Mouse (Mus musculus) brain, adult 2 months (tissue): Measurements from ENCODE around the gene Ivl.

ENCODE experiments used
- DNase-seq: peaks from one replicate; pipeline ENCODE4 v3.0.0; 2011; ENCODE audit warnings: low read depth, low spot score

Ivl gene

GRCm38 (mm10) chr3:92573449-92574041 lies at the start of gene Ivl:
TSS of gene Ivl (minus strand) at chr3:92573735.
- DNase-seq = no peak

GRCm38 (mm10) chr3:92621560-92621959 lies 48.0 kb upstream of the Ivl start, which contains the start of gene Lce6a:
TSS of gene Lce6a (minus strand) at chr3:92621660.
- no peak for DNase-seq

GRCm38 (mm10) chr3:92609804-92610203 lies 36.3 kb upstream of the Ivl start:
- no peak for DNase-seq

GRCm38 (mm10) chr3:92607392-92607791 lies 33.9 kb upstream of the Ivl start, which contains the start of gene 2210017I01Rik:
TSS of gene 2210017I01Rik (minus strand) at chr3:92607492.
- no peak for DNase-seq

GRCm38 (mm10) chr3:92602169-92602568 lies 28.6 kb upstream of the Ivl start:
- DNase-seq = peak; percentile 11

- no peak for DNase-seq
Observed at GRCm38 (mm10) chr3:92600456-92600855, 26.9 kb upstream of the Ivl start.

GRCm38 (mm10) chr3:92599973-92600372 lies 26.4 kb upstream of the Ivl start:
- no peak for DNase-seq

- DNase-seq = no peak
Observed at GRCm38 (mm10) chr3:92598429-92598828, 24.9 kb upstream of the Ivl start.

GRCm38 (mm10) chr3:92588858-92589257 lies 15.3 kb upstream of the Ivl start, which contains the start of gene Smcp:
TSS of gene Smcp (minus strand) at chr3:92588997.
- no peak for DNase-seq

GRCm38 (mm10) chr3:92587190-92587589 lies 13.7 kb upstream of the Ivl start:
- DNase-seq = no peak

GRCm38 (mm10) chr3:92585055-92585454 lies 11.5 kb upstream of the Ivl start:
- no peak for DNase-seq

GRCm38 (mm10) chr3:92583164-92583826 lies 9.8 kb upstream of the Ivl start:
- DNase-seq = peak; percentile 7

GRCm38 (mm10) chr3:92579508-92579907 lies 6.0 kb upstream of the Ivl start:
- no peak for DNase-seq

- DNase-seq = no peak
Observed at GRCm38 (mm10) chr3:92578652-92579413, 5.3 kb upstream of the Ivl start.

GRCm38 (mm10) chr3:92572514-92573155 lies 900 bp downstream of the Ivl start:
- DNase-seq = no peak

GRCm38 (mm10) chr3:92568752-92569151 lies 4.8 kb downstream of the Ivl start:
- DNase-seq = no peak

GRCm38 (mm10) chr3:92565418-92565817 lies 8.1 kb downstream of the Ivl start:
- no peak for DNase-seq

GRCm38 (mm10) chr3:92534411-92534810 lies 39.1 kb downstream of the Ivl start, which contains the start of gene 2310046K23Rik:
TSS of gene 2310046K23Rik (minus strand) at chr3:92534511.
- DNase-seq = no peak
